ENCODE assay signal across 8 mouse cellular contexts in genomic region chr11:74926388-74927005, GRCm38 (mm10). TPM values are rescaled to one million over a fixed set of nuclear protein-coding genes. Genes with fewer than 3 reads are reported as not detected.
A peak's percentile ranks its signal among the peaks of the same experiment; 100 is the strongest.
DNase-seq lines count a peak whose midpoint lies in the region; ATAC-seq and TF ChIP-seq lines count a peak whose summit lies in the region.

No protein-coding gene starts in this region.

- ATAC-seq in megakaryocyte, adult 5-6 weeks (ENCODE audit: poor library complexity, severe bottlenecking) = no peak
- no peak; the same call in none of the 2 replicates for ATAC-seq in heart, embryonic 12.5 days (ENCODE audit: insufficient number of reproducible peaks, low FRiP score)
- ATAC-seq in kidney, embryonic 15.5 days (replicated peaks; ENCODE audit: low FRiP score) = no peak
- peak; percentile 38 for ATAC-seq in stomach, postnatal 0 days (ENCODE audit: low FRiP score, low TSS enrichment)

- WGBS in heart, embryonic 12.5 days = 3% methylated on average over 11 of the region's 11 CpGs
- WGBS in kidney, embryonic 15.5 days = 6% methylated on average over 11 of the region's 11 CpGs
- 4% methylated on average over 11 of the region's 11 CpGs for WGBS in stomach, postnatal 0 days

- H3K27me3 ChIP-seq in megakaryocyte, embryonic 14.5 days (replicated peaks) = no peaks in the 10 kb centered on the region
- H3K27me3 ChIP-seq in heart, embryonic 12.5 days (replicated peaks) = no peaks in the 10 kb centered on the region
- H3K27me3 ChIP-seq in kidney, embryonic 15.5 days = no peaks in the 10 kb centered on the region
- no peaks in the 10 kb centered on the region for H3K27me3 ChIP-seq in stomach, postnatal 0 days (ENCODE audit: control insufficient read depth, insufficient read depth, low read length)

- H3K9me3 ChIP-seq in megakaryocyte, embryonic 14.5 days = no peaks in the 10 kb centered on the region
- H3K9me3 ChIP-seq in heart, embryonic 12.5 days (replicated peaks) = no peaks in the 10 kb centered on the region
- no peaks in the 10 kb centered on the region for H3K9me3 ChIP-seq in kidney, embryonic 15.5 days (replicated peaks)
- H3K9me3 ChIP-seq in stomach, postnatal 0 days (ENCODE audit: control insufficient read depth, low read length) = no peaks in the 10 kb centered on the region

- H3K4me3 ChIP-seq in megakaryocyte, embryonic 14.5 days (replicated peaks) = peak overlapping the region; percentile 100
- H3K4me3 ChIP-seq in heart, embryonic 12.5 days = peak overlapping the region; percentile 88
- peak overlapping the region; percentile 95 for H3K4me3 ChIP-seq in kidney, embryonic 15.5 days (replicated peaks)
- H3K4me3 ChIP-seq in stomach, postnatal 0 days (ENCODE audit: low read depth, low read length) = peak overlapping the region; percentile 93

- TF ChIP-seq EP300 in stomach, postnatal 0 days (optimal IDR thresholded peaks at IDR 0.05) = no peak

- TF ChIP-seq CTCF in stomach, postnatal 0 days (IDR thresholded peaks at IDR 0.05; ENCODE audit: low read depth) = no peak

- H3K36me3 ChIP-seq in megakaryocyte, embryonic 14.5 days (replicated peaks; ENCODE audit: low read length) = peaks cover 25% of the 10 kb centered on the region
- H3K36me3 ChIP-seq in heart, embryonic 12.5 days = peaks cover 17% of the 10 kb centered on the region
- H3K36me3 ChIP-seq in kidney, embryonic 15.5 days = peaks cover 27% of the 10 kb centered on the region
- 0 out of 2 replicates have a peak, but pooled peaks cover 2% of the 10 kb centered on the region for H3K36me3 ChIP-seq in stomach, postnatal 0 days (ENCODE audit: control insufficient read depth, insufficient read depth, low read length)

- H3K27ac ChIP-seq in heart, embryonic 12.5 days (ENCODE audit: poor library complexity, severe bottlenecking) = peak overlapping the region; percentile 99
- peak overlapping the region; percentile 100 for H3K27ac ChIP-seq in kidney, embryonic 15.5 days
- peak overlapping the region; percentile 98 for H3K27ac ChIP-seq in stomach, postnatal 0 days (replicated peaks)

- peak; percentile 51 for DNase-seq in c-Kit-negative CD71-positive TER-119-positive erythroid progenitor cells, embryonic 14.5 days (ENCODE audit: low read depth, low spot score)
- peak; percentile 69 for DNase-seq in lung, postnatal 25 days (ENCODE audit: low spot score)
- DNase-seq in stomach, postnatal 0 days (ENCODE audit: low spot score) = peak; percentile 69
- no peak for DNase-seq in urinary bladder, adult 2 months (ENCODE audit: low spot score)

- H3K9ac ChIP-seq in heart, embryonic 12.5 days = peak overlapping the region; percentile 92
- H3K9ac ChIP-seq in kidney, embryonic 15.5 days = peak overlapping the region; percentile 95
- peak overlapping the region; percentile 93 for H3K9ac ChIP-seq in stomach, postnatal 0 days (ENCODE audit: low read length)

- H3K4me2 ChIP-seq in heart, embryonic 12.5 days = peak overlapping the region; percentile 80
- peak overlapping the region; percentile 59 for H3K4me2 ChIP-seq in kidney, embryonic 15.5 days
- peak overlapping the region; percentile 66 for H3K4me2 ChIP-seq in stomach, postnatal 0 days (replicated peaks; ENCODE audit: low read depth)

- H3K4me1 ChIP-seq in megakaryocyte, embryonic 14.5 days = peaks cover 44% of the 10 kb centered on the region
- H3K4me1 ChIP-seq in heart, embryonic 12.5 days (replicated peaks) = peaks cover 18% of the 10 kb centered on the region
- H3K4me1 ChIP-seq in kidney, embryonic 15.5 days = peaks cover 19% of the 10 kb centered on the region
- no peaks in the 10 kb centered on the region for H3K4me1 ChIP-seq in stomach, postnatal 0 days (replicated peaks; ENCODE audit: control insufficient read depth, insufficient read depth)

RNA-seq across cellular contexts. Expression of gene Srr, which starts 0.7 kb away (rescaled TPM):
- polyA plus RNA-seq in megakaryocyte, embryonic 14.5 days (2012; ENCODE audit: insufficient read depth, low replicate concordance) = 1.3 TPM in 1 of 2 replicates, not detected in the other
- 6.1 and 7.7 TPM in 2 replicates for total RNA-seq in megakaryocyte, adult 5-6 weeks (2015)
- total RNA-seq in megakaryocyte, adult 5-6 weeks (2017) = 3.3 and 8.5 TPM in 2 replicates
- 21.1 and 21.5 TPM in 2 replicates for polyA plus RNA-seq in heart, embryonic 12.5 days (2016; fragmentation: Nextera tagmentation; extraction: Ambion mirVana)
- 23.5 and 24.4 TPM in 2 replicates for polyA plus RNA-seq in kidney, embryonic 15.5 days (2015; fragmentation: Nextera tagmentation; extraction: Ambion mirVana)
- polyA plus RNA-seq in stomach, postnatal 0 days (2015; fragmentation: Nextera tagmentation; extraction: Ambion mirVana) = 8.0 and 9.7 TPM in 2 replicates
- 16.5 and 23.3 TPM in 2 replicates for polyA plus RNA-seq in urinary bladder, adult 2 months (2012; rRNA removed)

RNA-seq across cellular contexts. Expression of gene Smg6, which starts 0.9 kb away (rescaled TPM):
- 30.5 and 35.3 TPM in 2 replicates for polyA plus RNA-seq in megakaryocyte, embryonic 14.5 days (2012; ENCODE audit: insufficient read depth, low replicate concordance)
- total RNA-seq in megakaryocyte, adult 5-6 weeks (2015) = 13.4 and 15.9 TPM in 2 replicates
- total RNA-seq in megakaryocyte, adult 5-6 weeks (2017) = 18.3 and 20.5 TPM in 2 replicates
- polyA plus RNA-seq in heart, embryonic 12.5 days (2016; fragmentation: Nextera tagmentation; extraction: Ambion mirVana) = 13.4 and 14.7 TPM in 2 replicates
- polyA plus RNA-seq in kidney, embryonic 15.5 days (2015; fragmentation: Nextera tagmentation; extraction: Ambion mirVana) = 17.5 and 18.2 TPM in 2 replicates
- polyA plus RNA-seq in stomach, postnatal 0 days (2015; fragmentation: Nextera tagmentation; extraction: Ambion mirVana) = 6.1 and 6.7 TPM in 2 replicates
- 29.4 and 33.8 TPM in 2 replicates for polyA plus RNA-seq in urinary bladder, adult 2 months (2012; rRNA removed)

RNA-seq across cellular contexts. Expression of gene Tsr1, which starts 28.6 kb away (rescaled TPM):
- polyA plus RNA-seq in megakaryocyte, embryonic 14.5 days (2012; ENCODE audit: insufficient read depth, low replicate concordance) = 6.4 TPM in 1 of 2 replicates, not detected in the other
- total RNA-seq in megakaryocyte, adult 5-6 weeks (2015) = 7.7 and 9.1 TPM in 2 replicates
- total RNA-seq in megakaryocyte, adult 5-6 weeks (2017) = 17.3 and 18.7 TPM in 2 replicates
- 31.6 and 33.5 TPM in 2 replicates for polyA plus RNA-seq in heart, embryonic 12.5 days (2016; fragmentation: Nextera tagmentation; extraction: Ambion mirVana)
- 50.6 and 51.4 TPM in 2 replicates for polyA plus RNA-seq in kidney, embryonic 15.5 days (2015; fragmentation: Nextera tagmentation; extraction: Ambion mirVana)
- polyA plus RNA-seq in stomach, postnatal 0 days (2015; fragmentation: Nextera tagmentation; extraction: Ambion mirVana) = 22.3 and 22.5 TPM in 2 replicates
- polyA plus RNA-seq in urinary bladder, adult 2 months (2012; rRNA removed) = 21.0 and 24.0 TPM in 2 replicates

RNA-seq across cellular contexts. Expression of gene Sgsm2, which starts 29.6 kb away (rescaled TPM):
- 3.6 and 5.7 TPM in 2 replicates for polyA plus RNA-seq in megakaryocyte, embryonic 14.5 days (2012; ENCODE audit: insufficient read depth, low replicate concordance)
- 0.64 and 1.1 TPM in 2 replicates for total RNA-seq in megakaryocyte, adult 5-6 weeks (2015)
- total RNA-seq in megakaryocyte, adult 5-6 weeks (2017) = 1.2 and 1.6 TPM in 2 replicates
- 6.5 and 6.6 TPM in 2 replicates for polyA plus RNA-seq in heart, embryonic 12.5 days (2016; fragmentation: Nextera tagmentation; extraction: Ambion mirVana)
- polyA plus RNA-seq in kidney, embryonic 15.5 days (2015; fragmentation: Nextera tagmentation; extraction: Ambion mirVana) = 6.1 and 7.3 TPM in 2 replicates
- 3.4 and 4.1 TPM in 2 replicates for polyA plus RNA-seq in stomach, postnatal 0 days (2015; fragmentation: Nextera tagmentation; extraction: Ambion mirVana)
- 17.9 and 19.8 TPM in 2 replicates for polyA plus RNA-seq in urinary bladder, adult 2 months (2012; rRNA removed)
